Mouse (Mus musculus): Measurements from ENCODE around the gene Zfp597. TPM values are rescaled to one million over a fixed set of nuclear protein-coding genes. Genes with fewer than 3 reads are reported as not detected.
A peak's percentile ranks its signal among the peaks of the same experiment; 100 is the strongest.

The Zfp597 gene
- polyA plus RNA-seq, 1 experiment from 2014 or later: 8.1 TPM

DNA sequence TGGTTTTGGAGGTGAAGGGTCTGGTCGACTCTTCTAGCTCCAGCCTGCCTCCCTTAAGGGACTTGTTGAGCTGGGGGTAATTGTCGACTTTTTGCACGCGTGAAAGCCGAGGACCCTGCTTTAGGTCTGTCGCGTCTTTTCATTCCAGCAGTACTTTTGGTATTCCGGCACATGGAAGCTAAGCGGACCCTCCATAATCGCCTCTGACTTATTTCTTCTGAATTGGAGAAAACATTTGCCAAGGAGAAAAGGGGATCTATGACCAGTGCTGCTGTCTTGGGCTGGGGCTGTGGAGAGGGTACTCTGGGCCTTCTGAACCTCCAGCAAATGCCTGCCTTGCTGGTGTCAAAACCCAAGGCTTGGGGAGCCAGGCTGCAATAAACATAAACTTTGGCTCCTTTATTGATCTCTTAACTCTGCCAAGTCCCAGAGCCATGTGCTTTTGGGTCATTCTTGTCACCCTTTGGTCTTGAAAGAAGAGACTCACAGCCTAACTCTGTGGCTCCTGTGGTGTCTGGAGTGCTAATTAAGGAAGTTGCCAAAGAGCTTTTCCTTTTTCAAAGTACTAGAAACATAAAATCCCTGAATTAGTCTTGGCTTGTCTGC lies 807 bp upstream of the Zfp597 start:
- Histone ChIP-seq H3K9me3 (ENCODE audit: control insufficient read depth, low read length) (no peaks in the 10 kb centered on the region), H3K27ac (replicated peaks; ENCODE audit: low read depth, low read length) (peak overlapping the region; percentile 83), H3K27me3 (replicated peaks; ENCODE audit: control insufficient read depth, insufficient read depth, low read length) (no peaks in the 10 kb centered on the region), H3K4me2 (ENCODE audit: low read depth, low read length) (peak overlapping the region; percentile 71), H3K4me3 (ENCODE audit: low read depth, low read length) (peak overlapping the region; percentile 95), H3K36me3 (ENCODE audit: control insufficient read depth, insufficient read depth, low read length) (no peaks in the 10 kb centered on the region), H3K9ac (ENCODE audit: low read depth, low read length) (peak overlapping the region; percentile 91), H3K4me1 (ENCODE audit: control insufficient read depth, insufficient read depth, low read length) (no peaks in the 10 kb centered on the region)
- ATAC-seq (ENCODE audit: low read depth) (no peak), DNase-seq (ENCODE audit: low spot score) (peak; percentile 23)
- 5% methylated on average over 8 of the region's 10 CpGs for WGBS

GRCm38 (mm10) chr16:3876346-3876745 lies 8.0 kb downstream of the Zfp597 start:
- H3K9me3 ChIP-seq (ENCODE audit: control insufficient read depth, low read length): no peaks in the 10 kb centered on the region
- H3K27me3 ChIP-seq (replicated peaks; ENCODE audit: control insufficient read depth, insufficient read depth, low read length): no peaks in the 10 kb centered on the region
- no peak overlapping the region for H3K9ac ChIP-seq (ENCODE audit: low read depth, low read length)
- H3K36me3 ChIP-seq (ENCODE audit: control insufficient read depth, insufficient read depth, low read length): 0 out of 2 replicates have a peak, but pooled peaks cover 7% of the 10 kb centered on the region
- H3K4me3 ChIP-seq (ENCODE audit: low read depth, low read length): no peak overlapping the region
- no peak overlapping the region for H3K4me2 ChIP-seq (ENCODE audit: low read depth, low read length)
- peaks cover 10% of the 10 kb centered on the region; the same call in 1 of the 2 replicates for H3K4me1 ChIP-seq (ENCODE audit: control insufficient read depth, insufficient read depth, low read length)
- DNase-seq (ENCODE audit: low spot score): no peak
- H3K27ac ChIP-seq (replicated peaks; ENCODE audit: low read depth, low read length): no peak overlapping the region
- 91% methylated on average over 4 of the region's 4 CpGs for WGBS
- no peak for ATAC-seq (ENCODE audit: low read depth)

DNA sequence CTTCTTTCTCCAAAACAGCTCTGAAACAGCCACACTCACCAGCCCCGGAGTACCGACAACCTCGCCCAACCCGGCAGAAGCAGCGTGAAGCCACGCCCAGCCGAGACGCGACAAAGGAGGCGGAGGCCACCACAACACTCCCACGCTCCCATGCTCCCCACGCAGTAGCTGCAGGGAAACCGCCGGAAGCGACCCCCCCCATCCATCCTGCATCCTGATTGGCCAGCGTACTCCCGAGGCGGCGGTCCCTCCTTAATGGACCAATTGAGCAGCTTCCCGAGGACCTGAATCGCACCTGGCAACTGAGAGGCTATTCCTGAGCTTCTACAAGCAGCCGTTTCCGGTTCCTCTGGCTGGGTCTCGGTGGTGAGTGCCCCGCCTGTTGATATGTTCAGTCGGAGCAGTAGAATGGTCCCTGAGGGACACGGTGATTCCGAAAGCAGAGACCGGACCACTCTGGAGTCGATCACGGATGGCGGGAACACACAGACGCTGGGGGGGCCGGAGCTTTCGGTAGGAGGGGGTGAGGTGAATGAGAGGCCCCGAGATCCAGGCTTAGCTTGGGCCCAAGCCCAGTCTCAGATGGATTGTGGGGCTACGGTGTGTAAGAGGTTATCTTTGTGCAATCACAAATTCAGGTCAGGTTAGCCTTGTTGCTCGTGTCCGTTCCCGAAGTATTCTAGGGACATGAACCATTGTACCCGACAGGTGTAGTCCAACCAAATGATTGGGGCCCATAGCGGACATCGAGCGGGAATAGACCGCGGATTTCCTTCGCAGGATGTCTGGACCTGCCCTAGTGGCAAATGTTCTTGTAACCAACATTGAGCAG lies 11.9 kb downstream of the Zfp597 start, which contains the start of gene Naa60:
Gene Naa60, plus strand, starts transcription at position 160 of the 832 bp plus-strand sequence.
- peak within 1 kb of the TSS; percentile 79 for H3K4me2 ChIP-seq (ENCODE audit: low read depth, low read length)
- ATAC-seq (ENCODE audit: low read depth) (peak; percentile 99), DNase-seq (ENCODE audit: low spot score) (peak; percentile 97)
- peaks cover 11% of the 10 kb centered on the region for H3K36me3 ChIP-seq (ENCODE audit: control insufficient read depth, insufficient read depth, low read length)
- 5% methylated on average over 47 of the region's 47 CpGs for WGBS
- H3K9me3 ChIP-seq (ENCODE audit: control insufficient read depth, low read length): no peaks in the 10 kb centered on the region
- H3K27me3 ChIP-seq (replicated peaks; ENCODE audit: control insufficient read depth, insufficient read depth, low read length): no peaks in the 10 kb centered on the region
- H3K4me3 ChIP-seq (ENCODE audit: low read depth, low read length): peak within 1 kb of the TSS; percentile 63
- H3K27ac ChIP-seq (replicated peaks; ENCODE audit: low read depth, low read length): 0 out of 2 replicates have a peak within 1 kb of the TSS, but pooled peaks have one; percentile 55
- peaks cover 12% of the 10 kb centered on the region; the same call in 1 of the 2 replicates for H3K4me1 ChIP-seq (ENCODE audit: control insufficient read depth, insufficient read depth, low read length)
- peak within 1 kb of the TSS; percentile 63 for H3K9ac ChIP-seq (ENCODE audit: low read depth, low read length)

DNA sequence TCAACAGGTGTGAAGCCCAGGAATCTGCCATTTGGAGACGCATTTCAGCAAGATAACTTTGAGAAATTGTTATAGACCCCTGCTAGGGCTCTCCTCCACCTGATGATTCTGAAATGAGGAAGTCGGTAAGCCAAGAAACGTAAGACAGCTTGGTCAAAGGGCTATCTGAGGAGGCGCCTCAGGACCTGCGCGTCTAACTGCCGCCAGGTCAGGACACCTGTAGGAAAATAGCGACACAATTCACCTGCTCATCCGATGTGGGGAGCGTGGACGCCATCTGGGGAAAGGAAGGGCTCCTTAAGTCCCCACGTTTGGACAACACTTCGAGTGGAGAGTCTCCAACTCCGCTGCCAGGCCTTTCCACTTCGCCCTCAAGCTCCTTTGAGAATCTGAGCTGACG lies 12.5 kb downstream of the Zfp597 start:
- Histone ChIP-seq H3K4me3 (ENCODE audit: low read depth, low read length) (peak overlapping the region; percentile 63), H3K36me3 (ENCODE audit: control insufficient read depth, insufficient read depth, low read length) (peaks cover 11% of the 10 kb centered on the region), H3K9ac (ENCODE audit: low read depth, low read length) (peak overlapping the region; percentile 63), H3K4me1 (ENCODE audit: control insufficient read depth, insufficient read depth, low read length) (peaks cover 12% of the 10 kb centered on the region; the same call in 1 of the 2 replicates), H3K27ac (replicated peaks; ENCODE audit: low read depth, low read length) (no peak overlapping the region), H3K9me3 (ENCODE audit: control insufficient read depth, low read length) (no peaks in the 10 kb centered on the region), H3K4me2 (ENCODE audit: low read depth, low read length) (peak overlapping the region; percentile 79), H3K27me3 (replicated peaks; ENCODE audit: control insufficient read depth, insufficient read depth, low read length) (no peaks in the 10 kb centered on the region)
- ATAC-seq (ENCODE audit: low read depth): peak; percentile 9; the same call in 1 of the 2 replicates
- 3% methylated on average over 16 of the region's 16 CpGs for WGBS
- no peak for DNase-seq (ENCODE audit: low spot score)

GRCm38 (mm10) chr16:3859254-3859653 lies 25.1 kb downstream of the Zfp597 start:
- no peaks in the 10 kb centered on the region for H3K4me1 ChIP-seq (ENCODE audit: control insufficient read depth, insufficient read depth, low read length)
- 86% methylated on average over 4 of the region's 4 CpGs for WGBS
- H3K4me3 ChIP-seq (ENCODE audit: low read depth, low read length): no peak overlapping the region
- H3K27me3 ChIP-seq (replicated peaks; ENCODE audit: control insufficient read depth, insufficient read depth, low read length): no peaks in the 10 kb centered on the region
- ATAC-seq (ENCODE audit: low read depth) (no peak), DNase-seq (ENCODE audit: low spot score) (no peak)
- H3K9ac ChIP-seq (ENCODE audit: low read depth, low read length): no peak overlapping the region
- no peak overlapping the region for H3K27ac ChIP-seq (replicated peaks; ENCODE audit: low read depth, low read length)
- H3K9me3 ChIP-seq (ENCODE audit: control insufficient read depth, low read length): no peaks in the 10 kb centered on the region
- H3K4me2 ChIP-seq (ENCODE audit: low read depth, low read length): no peak overlapping the region
- H3K36me3 ChIP-seq (ENCODE audit: control insufficient read depth, insufficient read depth, low read length): peaks cover 39% of the 10 kb centered on the region

- Histone ChIP-seq H3K4me1 (ENCODE audit: control insufficient read depth, insufficient read depth, low read length) (no peaks in the 10 kb centered on the region), H3K27ac (replicated peaks; ENCODE audit: low read depth, low read length) (no peak overlapping the region), H3K4me2 (ENCODE audit: low read depth, low read length) (no peak overlapping the region), H3K9me3 (ENCODE audit: control insufficient read depth, low read length) (no peaks in the 10 kb centered on the region), H3K27me3 (replicated peaks; ENCODE audit: control insufficient read depth, insufficient read depth, low read length) (no peaks in the 10 kb centered on the region), H3K9ac (ENCODE audit: low read depth, low read length) (no peak overlapping the region), H3K4me3 (ENCODE audit: low read depth, low read length) (no peak overlapping the region), H3K36me3 (ENCODE audit: control insufficient read depth, insufficient read depth, low read length) (peaks cover 17% of the 10 kb centered on the region; the same call in 1 of the 2 replicates)
- no peak for ATAC-seq (ENCODE audit: low read depth)
- no peak for DNase-seq (ENCODE audit: low spot score)
- WGBS: 86% methylated on average over 1 of the region's 1 CpGs
These were observed 28.6 kb downstream of the Zfp597 start for GRCm38 (mm10) chr16:3855776-3856175.

DNA sequence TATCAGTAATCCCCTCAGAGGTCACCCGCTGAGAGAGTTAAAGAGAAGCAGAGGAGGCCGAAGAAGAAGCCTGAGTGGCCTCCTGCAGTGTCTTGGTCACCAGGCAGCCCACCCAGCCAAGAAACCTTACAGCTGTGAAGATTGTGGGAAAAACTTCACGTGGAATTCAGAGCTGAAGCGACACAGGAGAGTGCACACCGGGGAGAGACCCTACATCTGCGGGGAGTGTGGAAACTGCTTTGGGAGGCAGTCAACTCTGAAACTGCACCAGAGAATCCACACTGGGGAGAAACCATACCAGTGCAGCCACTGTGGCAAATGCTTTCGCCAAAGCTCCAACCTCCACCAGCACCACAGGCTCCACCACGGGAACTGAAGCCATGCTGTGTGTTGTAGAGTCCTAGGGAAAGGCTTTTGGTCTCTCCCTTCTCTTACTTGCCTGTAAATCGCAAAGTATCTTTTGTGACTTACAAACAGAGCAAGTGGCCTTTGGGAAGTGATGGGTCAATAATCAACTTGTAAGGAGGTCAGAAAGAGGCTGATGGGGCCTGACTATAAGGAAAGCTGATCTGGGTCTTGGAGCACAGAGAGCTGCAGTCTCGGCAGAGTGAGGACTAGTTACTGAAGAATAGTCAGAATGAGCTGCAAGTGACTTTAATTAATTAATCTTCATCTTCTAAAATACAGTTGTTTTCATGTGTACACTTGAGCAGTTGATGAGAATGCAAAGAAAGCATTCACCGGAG lies 29.8 kb downstream of the Zfp597 start:
- H3K4me2 ChIP-seq (ENCODE audit: low read depth, low read length): no peak overlapping the region
- no peaks in the 10 kb centered on the region for H3K9me3 ChIP-seq (ENCODE audit: control insufficient read depth, low read length)
- H3K9ac ChIP-seq (ENCODE audit: low read depth, low read length): no peak overlapping the region
- DNase-seq (ENCODE audit: low spot score) (no peak), ATAC-seq (ENCODE audit: low read depth) (no peak)
- no peak overlapping the region for H3K4me3 ChIP-seq (ENCODE audit: low read depth, low read length)
- H3K36me3 ChIP-seq (ENCODE audit: control insufficient read depth, insufficient read depth, low read length): 0 out of 2 replicates have a peak, but pooled peaks cover 10% of the 10 kb centered on the region
- H3K27me3 ChIP-seq (replicated peaks; ENCODE audit: control insufficient read depth, insufficient read depth, low read length): no peaks in the 10 kb centered on the region
- H3K4me1 ChIP-seq (ENCODE audit: control insufficient read depth, insufficient read depth, low read length): no peaks in the 10 kb centered on the region
- WGBS: 65% methylated on average over 11 of the region's 11 CpGs
- H3K27ac ChIP-seq (replicated peaks; ENCODE audit: low read depth, low read length): no peak overlapping the region

DNA sequence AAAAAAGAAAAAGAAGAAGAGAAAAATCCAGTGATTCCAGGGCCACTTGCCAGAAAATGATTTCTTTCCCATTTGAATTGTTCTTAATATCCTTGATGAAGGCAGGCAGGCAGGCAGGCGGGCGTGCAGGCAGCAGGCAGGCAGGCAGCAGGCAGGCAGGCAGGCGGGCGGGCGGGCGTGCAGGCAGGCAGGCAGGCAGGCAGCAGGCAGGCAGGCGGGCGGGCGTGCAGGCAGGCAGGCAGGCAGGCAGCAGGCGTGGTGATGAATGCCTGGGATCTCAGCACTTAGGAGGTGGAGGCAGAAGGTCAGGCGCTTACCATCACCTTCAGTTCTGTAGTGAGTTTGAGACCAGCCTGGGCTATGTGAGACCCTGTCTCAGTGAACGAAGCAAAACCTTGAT lies 31.8 kb downstream of the Zfp597 start:
- no peak for ATAC-seq (ENCODE audit: low read depth)
- Histone ChIP-seq H3K36me3 (ENCODE audit: control insufficient read depth, insufficient read depth, low read length) (0 out of 2 replicates have a peak, but pooled peaks cover 10% of the 10 kb centered on the region), H3K4me2 (ENCODE audit: low read depth, low read length) (no peak overlapping the region), H3K9ac (ENCODE audit: low read depth, low read length) (no peak overlapping the region), H3K9me3 (ENCODE audit: control insufficient read depth, low read length) (no peaks in the 10 kb centered on the region), H3K4me3 (ENCODE audit: low read depth, low read length) (no peak overlapping the region), H3K27ac (replicated peaks; ENCODE audit: low read depth, low read length) (no peak overlapping the region), H3K4me1 (ENCODE audit: control insufficient read depth, insufficient read depth, low read length) (peaks cover 4% of the 10 kb centered on the region), H3K27me3 (replicated peaks; ENCODE audit: control insufficient read depth, insufficient read depth, low read length) (no peaks in the 10 kb centered on the region)
- WGBS: 30% methylated on average over 11 of the region's 12 CpGs
- no peak for DNase-seq (ENCODE audit: low spot score)

Data from embryonic facial prominence, embryonic 14.5 days (tissue).